Mouse (Mus musculus) telencephalon, adult 2 months (tissue): ENCODE data around the gene Gstp2.
"Not testable (repeated sequence)": the region's sequence is repeated elsewhere in the genome, so short reads cannot be mapped to it uniquely, and the experiment has no call there.

Experiments
- DNase-seq: peaks from one replicate; pipeline ENCODE4 v3.0.0-alpha.2; 2011; ENCODE audit warnings: low read depth, low spot score

Gstp2 gene

DNA sequence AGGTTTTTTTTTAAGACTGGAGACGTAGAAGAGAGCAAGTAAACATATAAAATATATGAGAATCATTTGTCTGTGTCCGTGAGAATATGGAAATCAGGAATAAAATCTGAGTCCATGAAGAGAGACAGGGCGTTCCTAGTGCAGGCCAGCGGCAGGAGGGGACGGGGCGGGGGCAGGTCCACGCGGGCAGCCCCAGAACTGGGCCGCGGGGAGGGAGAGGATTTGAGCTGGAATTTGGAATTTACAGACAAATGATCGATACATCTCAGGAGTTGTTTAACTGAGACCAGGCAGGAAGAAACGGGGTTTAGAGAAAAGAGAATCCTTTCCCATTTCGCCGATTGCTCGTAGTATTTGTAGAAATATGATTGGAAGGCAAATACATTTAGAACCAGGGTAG, 24.5 kb upstream of the Gstp2 start:
- no peak for DNase-seq

DNA sequence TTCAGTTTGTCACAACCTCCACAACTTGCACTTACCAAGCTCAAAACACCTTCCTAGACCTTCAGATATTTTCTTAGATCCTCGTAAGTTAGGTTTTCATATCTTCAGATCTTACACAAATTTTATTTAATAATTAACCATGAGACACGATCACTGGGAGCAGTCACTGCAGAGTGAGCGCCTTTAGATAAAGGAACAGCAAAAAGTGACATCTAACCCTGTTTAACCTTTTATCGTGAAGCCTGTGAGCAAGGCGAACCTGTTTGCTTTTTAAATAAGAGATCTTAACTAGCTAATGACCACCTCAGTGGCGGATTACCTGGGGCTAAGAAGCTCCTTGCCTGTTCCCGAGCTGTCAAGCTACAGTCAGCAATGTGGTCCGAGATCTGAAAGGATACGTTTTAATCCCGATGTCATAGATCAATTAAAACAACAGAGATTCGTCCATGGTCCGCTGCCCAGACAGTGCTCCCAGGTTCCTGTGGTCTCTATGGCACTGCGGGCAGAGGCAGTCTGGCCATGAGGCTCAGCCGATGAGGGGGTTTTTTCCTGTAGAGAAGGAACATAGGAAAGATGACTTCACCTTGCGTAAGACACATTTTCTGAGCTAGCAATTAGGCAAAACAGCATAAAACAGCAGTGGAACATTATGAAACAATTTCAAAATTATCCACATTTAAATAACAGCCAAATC, 23.0 kb upstream of the Gstp2 start:
- DNase-seq = no peak

DNA sequence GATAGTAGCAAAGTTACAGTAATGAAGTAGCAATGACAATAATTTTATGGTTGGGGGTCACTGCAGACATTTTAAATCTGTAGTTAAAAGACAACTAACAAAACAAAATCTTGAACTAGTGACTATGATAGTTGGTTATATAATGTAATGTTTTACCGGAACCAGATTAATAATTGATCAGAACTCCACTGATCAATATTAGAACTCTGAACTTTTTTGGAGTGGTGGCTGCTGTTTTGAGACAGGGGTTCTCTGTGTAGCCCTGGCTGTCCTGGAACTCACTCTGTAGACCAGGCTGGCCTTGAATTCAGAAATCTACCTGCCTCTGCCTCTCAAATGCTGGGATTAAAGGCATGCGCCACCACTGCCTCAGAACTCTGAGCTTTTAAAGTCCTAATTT, 22.4 kb upstream of the Gstp2 start:
- not testable (repeated sequence) for DNase-seq

DNA sequence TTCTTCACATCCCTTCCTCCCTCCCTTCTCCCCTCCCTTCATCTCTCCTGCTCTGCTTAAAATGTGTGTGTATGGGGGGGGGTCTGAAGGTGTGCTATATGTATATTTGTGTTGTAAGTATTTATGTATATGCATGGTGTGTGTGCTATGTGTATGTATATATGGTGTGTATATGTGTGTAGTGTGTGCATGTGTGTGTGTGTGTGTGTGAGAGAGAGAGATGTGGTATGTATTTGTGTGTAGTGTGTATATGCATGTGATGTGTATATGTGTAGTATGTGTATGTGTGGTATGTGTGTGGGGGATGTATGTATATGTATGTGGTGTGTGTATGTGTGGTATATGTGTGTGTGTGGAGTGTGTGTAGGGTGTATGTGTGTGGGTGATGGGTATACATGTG, 21.1 kb upstream of the Gstp2 start:
- DNase-seq = no peak

DNA sequence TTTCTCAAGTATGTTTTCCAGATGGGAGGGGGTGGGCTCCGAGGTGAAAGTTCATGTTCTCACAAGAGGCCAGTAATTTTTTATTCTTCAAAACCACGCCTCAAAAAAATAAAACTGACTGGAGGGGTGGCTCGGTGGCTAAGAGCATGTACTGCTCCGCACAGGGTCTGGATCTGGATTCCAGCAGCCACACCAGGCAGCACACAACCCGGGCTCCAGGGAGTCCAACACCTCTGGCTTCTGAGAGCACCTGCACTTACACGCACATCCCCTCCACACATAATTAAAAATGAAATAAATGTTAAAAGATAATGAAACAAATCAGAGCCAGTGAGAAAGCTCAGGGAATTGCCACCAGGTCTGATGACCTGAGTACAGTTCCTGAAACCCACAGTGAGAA, 20.5 kb upstream of the Gstp2 start:
- DNase-seq = no peak

DNA sequence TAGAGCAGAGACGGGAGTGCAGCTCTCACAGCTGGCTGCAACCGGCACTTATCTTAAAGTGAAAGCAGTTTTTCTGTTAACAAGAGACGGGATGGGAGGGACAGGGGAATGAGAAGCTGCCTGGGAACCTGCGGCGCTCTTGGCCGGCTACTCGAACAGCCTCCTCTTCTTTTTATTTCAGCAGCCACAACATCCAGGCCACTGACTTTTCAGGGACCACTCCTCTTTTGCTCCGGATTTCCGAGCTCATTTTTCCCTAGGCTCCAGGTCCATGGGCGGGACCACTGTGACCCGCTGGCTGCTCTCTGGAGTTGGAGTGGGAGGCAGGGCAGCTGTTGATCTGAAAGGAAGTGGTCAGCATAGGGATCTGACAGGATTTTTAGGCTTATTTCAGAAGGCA, 18.7 kb upstream of the Gstp2 start:
- DNase-seq = not testable (repeated sequence)

DNA sequence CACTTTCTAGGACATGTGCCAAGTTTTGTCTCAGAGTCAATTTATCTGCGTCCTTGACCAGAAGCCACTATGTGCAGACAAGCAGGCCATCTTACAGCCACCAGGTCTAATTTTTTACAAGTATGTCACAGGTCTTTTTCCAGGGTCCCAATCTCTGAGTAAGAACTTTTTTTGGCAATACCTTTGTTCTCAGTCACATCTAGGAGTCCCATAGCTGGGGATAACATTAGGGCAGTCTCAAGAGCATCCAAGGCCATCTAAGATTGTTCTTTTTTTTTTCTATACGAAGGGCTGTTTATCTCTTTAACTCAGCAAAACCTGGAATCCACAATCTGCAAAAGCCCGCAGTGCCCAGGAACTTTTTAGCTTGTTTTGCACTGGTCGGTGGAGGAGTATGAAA, 17.5 kb upstream of the Gstp2 start:
- DNase-seq = not testable (repeated sequence)

DNA sequence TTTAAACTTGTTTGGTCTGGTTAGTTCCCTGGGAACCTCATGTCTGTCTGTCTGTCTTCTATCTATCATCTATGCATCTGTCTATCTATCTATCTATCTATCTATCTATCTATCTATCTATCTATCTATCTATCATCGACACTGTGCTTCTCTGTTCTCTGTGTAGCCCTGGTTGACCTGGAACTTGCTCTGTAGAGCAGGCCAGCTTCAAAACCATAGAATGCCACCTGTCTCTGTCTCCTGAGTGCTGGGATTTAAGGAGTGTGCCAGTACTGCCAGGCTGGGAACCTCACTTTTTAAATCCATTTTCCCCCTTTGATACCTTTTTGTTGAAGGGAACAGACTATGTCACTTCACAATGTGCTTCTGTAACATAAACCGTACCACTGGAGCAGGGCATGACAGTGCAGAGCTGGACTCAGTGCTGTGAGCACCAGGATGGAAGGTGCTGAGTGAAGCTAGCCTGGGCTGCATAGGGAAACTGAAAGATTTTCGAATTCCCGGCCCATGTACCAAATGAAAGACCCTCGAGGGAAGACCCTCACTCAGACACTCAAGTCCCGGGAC, 15.2 kb upstream of the Gstp2 start:
- DNase-seq = no peak

DNA sequence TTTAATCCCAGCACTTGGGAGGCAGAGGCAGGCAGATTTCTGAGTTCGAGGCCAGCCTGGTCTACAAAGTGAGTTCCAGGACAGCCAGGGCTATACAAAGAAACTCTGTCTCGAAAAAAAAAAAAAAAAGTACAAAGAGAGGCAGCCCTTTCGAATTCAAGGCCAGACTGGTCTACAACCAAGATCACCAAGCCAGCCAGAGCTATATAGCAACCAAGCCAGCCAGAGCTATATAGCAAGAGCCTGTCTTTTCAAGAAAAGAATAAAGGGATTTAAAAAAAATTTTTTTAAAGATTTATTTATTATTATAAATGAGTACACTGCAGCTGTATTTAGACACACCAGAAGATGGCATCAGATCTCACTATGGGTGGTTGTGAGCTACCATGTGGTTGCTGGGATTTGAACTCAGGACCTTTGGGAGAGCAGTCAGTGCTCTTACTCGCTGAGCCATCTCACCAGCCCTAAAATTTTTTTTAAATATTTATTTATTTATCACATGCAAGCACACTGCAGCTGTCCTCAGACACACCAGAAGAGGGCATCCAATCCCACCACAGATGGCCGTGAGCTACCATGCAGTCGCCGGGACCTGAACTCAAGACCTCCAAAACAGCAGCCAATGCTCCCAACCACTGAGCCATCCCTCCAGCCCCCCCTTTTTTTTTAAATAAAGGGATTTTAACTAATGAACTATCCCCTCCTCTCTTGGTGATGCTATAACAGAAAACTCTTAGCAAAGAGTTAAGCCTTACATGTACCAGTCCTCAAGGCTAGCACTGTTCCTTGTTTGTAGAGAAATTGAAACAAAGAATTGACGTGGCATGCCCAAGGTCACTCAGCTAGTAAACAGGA, 14.4 kb upstream of the Gstp2 start:
- not testable (repeated sequence) for DNase-seq

DNA sequence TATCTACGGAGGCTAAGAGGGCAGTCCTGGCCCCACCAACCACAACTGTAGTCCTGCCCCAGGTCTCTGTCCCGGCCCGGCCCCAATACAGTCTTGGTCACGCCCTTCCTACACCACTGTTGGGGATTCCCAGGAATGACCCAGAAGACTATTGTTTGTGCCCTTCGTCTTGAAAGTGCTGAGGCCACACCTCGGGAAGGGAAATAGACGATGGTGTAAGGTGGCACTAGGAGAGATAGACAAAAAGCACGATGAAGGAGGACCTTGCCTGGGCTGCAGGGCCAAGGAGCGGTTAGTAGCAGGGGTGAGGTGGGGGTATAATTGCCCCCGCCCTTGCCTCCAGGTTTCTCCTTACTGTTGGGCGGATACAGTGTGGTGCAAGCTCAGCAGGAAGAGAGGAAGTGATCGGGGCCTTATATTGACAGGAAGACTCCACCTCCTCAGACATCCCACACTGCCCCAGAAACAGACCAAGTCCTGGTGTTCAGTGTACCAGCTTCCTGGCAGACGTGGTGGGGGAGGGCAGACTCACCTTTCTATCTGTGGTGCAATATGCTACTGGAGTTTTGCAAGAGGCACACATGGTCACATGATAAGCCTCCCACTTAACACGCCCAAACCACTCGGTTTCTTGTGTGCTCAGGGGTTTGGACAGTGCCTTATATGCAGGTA, 13.4 kb upstream of the Gstp2 start, which contains the start of gene Gstp3:
Gene Gstp3, minus strand, starts transcription at position 501 of the 672 bp plus-strand sequence.
- DNase-seq = no peak

DNA sequence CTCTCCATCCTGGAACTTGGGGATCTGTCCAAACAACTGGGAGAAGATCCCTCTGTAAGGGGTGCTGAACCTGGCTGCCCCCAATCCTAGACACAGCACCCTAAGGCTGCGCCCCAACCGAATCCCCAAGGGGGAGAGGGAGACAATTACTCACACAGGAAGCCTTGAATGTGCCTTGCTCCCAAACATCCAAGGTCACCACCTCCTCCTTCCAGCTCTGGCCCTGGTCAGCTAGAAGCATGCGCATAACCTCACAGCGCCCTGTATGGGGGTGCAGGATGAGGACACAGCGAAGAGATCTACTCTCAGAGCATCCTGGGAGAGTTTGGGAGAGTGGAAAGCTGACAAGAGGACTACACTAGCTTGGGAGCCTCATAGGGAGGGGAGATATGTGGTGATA, 12.8 kb upstream of the Gstp2 start:
- no peak for DNase-seq

DNA sequence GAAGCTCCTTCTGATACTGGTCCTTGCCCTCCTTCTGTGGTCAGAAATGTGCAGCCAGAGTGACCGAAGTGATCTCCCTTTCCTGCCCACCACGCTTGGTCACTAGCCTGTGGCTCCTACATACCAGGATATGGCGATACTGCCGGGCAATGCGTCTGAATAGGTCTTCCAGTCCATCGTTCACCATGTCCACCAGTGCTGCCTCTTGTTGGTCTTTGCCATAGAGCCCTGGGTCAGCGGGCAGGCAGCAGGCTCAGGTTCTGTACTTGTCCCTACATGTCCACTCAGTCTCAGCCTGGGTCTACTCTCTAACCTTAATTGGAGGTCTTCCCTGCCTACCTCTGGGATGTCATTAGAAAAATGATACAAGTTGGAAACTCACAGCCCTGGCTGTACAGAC, 12.1 kb upstream of the Gstp2 start:
- DNase-seq = no peak

DNA sequence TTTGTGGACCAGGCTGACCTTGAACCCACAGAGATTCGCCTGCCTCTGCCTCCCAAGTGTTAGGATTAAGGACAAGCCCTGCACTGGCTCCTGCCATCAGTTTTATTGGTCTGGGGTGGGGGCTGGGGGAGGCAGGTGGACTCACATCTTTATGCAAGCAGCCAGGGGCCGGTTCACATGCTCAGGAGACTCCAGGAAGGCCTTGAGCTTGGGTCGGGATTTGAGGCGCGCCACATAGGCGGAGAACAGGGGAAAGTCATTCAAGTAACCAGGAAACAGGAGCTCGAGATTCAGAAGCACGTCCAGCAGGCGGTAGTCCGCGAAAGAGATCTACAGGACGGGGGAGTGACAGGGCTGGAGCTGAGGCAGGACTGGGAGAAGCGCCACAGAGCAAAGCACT, 11.6 kb upstream of the Gstp2 start:
- DNase-seq = no peak

DNA sequence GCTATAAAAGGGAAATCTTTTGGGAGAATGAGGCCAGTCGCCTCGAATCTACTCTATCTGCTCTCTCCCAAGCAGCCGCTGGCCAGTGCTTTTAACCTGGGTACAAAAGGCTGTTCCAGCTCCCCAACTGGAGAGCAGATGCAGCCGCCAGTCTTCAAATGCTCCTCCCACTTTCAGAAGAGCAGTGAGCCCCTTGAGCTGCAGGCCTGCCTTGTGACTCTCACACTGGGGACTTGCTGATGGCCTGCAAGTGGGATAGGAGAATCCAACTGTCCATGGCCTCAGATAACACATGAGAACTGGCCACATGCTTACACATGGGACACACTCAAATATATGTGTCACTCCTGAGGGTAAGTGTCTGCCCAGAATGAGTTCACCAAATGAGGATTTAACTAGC, 10.9 kb upstream of the Gstp2 start:
- DNase-seq = no peak

DNA sequence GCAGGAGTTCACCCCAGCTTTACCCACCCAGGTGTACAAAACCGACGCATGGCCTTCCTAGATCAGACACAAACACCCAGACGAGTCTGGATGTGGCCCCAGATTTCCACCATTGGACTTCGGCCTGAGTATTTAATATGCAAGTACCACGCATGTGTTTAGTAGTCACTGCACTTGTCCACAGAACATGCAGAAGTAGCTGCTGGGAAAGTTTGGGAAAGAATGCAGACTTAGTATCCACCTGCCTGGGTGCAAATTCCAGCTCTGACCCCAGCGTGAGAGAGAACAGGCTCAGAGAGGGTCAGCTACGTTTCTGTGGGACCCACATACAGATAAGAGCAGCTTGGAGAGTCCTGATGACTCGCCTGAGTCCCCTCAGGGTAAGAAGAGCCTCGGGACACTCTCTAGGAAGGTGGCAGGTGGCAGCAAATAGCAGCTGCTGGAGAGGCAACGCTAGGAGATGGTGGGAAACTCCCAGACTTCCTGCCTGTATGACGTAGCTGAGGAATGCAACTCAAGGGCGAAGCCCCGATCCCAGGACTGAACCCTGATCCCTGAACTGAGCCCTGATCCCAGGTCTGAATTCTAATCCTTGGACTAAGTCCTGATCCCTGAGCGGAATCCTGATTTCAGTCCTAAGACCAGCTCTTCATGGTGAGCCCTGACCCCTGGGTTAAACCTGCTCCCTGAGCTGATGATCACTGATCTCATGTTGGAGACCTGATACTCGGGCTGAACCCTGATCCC, 10.3 kb upstream of the Gstp2 start:
- DNase-seq = no peak

DNA sequence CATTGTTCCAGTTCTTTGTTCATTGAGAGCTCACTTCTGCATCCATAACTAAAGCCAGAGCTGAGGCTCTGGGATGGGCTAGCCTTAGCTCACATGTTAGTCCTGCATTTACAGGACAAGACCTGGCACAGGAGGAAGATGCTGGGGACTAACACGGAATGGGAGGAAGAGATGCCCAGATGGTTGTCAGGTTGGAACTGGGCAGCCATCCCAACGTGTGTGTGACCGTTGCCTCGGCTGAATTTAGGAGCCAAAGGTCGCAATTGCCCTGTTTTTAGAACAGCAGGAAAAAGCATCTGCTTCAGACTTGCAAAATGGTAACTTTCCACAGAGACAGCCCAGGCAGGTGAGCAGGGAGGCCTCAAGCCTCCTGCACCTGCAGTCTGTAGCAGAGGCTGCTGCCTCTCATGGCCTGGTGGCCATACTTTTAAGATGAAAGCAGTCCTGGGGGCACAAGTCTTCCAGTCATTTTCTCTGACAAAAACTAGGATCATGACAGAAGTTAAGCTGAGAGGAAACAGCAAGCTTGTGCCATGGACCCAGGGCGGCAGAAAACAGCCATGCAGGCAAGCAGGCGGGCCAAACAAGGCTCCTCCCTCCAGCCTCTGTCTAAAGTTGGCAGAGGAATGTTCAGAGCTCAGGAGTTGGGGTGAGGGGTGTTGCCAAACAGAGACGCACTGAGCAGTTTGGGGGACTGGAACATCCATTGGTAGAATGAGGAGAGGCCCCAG, 9.6 kb upstream of the Gstp2 start:
- DNase-seq = no peak

DNA sequence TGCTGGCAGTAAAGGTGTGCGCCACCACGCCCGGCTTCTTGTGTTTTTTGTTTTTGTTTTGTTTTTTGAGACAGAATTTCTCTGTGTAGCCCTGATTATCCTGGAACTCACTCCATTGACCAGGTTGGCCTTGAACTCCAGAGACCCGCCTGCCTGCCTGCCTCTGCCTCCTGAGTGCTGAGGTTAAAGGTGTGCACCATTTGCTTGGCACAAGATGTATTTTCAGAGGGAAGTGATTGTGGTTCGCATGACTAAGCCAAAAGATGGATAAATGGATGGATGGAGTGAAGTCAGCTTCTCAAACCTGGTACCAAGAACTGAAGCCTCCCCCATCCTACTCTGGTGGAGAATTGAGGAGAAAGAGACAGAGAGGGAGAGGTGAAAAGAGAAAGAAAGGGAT, 8.8 kb upstream of the Gstp2 start:
- no peak for DNase-seq

DNA sequence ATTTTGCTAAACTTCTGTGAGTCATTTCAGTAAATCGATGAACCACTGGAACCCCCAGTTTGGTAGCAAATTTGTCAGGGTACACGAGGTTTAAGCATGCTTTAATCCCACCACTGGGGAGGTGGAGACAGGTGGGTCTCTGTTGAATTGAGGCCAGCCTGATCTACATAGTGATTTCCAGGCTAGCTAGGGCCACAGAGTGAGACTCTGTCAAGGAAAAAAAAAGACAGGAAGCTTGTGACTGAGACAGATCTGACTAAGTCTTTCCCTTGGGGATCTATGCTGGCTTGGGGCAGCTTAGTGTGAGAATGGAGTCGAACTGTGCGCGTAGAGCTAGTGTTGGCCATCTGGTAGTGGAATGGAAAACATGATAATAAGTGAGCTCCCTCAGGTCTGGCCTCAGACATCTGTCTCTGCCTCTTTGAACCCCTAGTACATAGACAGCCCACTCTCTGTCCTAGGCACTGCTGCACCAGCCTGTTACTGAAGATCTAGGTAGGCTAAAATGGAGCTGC, 6.8 kb upstream of the Gstp2 start:
- no peak for DNase-seq

DNA sequence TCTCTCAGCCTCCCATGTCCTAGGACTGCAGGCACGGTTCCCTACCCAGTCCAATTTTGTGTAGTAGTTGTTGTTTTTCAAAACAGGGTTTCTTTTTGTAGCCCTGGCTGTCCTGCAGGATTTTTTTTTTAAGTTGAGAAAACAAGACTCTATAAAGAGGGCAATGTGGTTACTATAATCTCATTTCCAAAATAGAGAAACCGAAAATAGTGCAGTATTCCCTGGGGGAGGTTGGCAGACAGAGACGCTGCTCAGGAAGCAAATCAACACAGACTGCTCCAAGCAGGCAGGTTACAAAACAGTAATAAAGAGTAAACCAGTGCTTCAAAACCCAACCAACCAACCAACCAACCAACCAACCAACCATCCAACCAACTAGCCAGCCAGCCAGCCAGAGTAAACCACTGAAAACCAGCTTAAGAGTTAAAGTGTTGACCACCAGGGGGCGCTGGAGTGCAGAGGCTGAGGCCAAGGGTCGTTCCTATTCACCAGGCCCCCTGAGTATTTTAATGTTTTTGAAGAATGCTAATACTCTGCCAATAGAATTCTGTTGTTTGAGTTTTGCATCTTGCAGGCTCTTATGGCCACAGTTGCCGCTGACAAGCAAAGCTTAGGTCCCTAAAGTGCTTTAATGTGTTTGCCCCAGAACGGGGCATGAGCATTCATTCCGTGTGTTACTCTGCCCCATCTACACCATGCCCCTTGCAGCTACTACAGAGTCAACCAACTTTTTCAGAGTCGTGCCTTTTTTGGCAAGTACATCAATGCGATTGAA, 6.1 kb upstream of the Gstp2 start:
- DNase-seq = no peak

DNA sequence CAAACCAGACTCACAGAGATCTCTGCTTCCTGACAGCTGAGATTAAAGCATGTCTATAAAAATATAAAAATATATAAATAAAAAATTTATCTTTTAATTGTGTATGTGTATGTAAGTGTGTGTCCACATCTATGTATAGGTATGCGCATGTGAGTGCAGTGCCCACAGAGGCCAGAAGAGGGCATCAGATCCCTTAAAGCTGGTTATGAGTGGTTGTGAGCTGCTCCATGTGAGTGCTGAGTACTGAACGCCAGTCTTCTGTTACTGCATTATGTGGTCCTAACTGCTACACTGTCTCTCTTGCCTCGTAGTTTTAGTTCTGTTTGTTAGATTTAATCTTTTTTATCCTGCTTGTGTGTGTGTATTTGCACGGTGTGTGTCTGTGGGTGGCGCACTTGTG, 5.2 kb upstream of the Gstp2 start:
- DNase-seq = no peak
